Mouse (Mus musculus) B cell, adult 62 days (primary cell): ENCODE results near the gene Ankrd33b. TPM values are rescaled to one million over a fixed set of nuclear protein-coding genes. Genes with fewer than 3 reads are reported as not detected.

Experiments used
- total RNA-seq: library from RNA; stranded (reverse); gene quantifications from 4 replicates; pipeline ENCODE4 v1.2.4, GENCODE M21; 2023

The Ankrd33b gene
- total RNA-seq = 15.5 to 21.0 TPM (median 19.9 TPM) in 4 replicates

GRCm38 (mm10) chr15:31367481-31368200 is at the start of gene Ankrd33b:
Gene Ankrd33b (minus strand): TSS chr15:31367726.

Other genes with a start within 250 kb of the Ankrd33b start
- gene Dap, start 143.4 kb downstream of the Ankrd33b start, total RNA-seq = 22.0 to 23.3 TPM (median 22.8 TPM) in 4 replicates
- gene Ropn1l, start 86.0 kb upstream of the Ankrd33b start, total RNA-seq = 1.1 to 1.9 TPM (median 1.5 TPM) in 4 replicates
- 53.9 to 59.7 TPM (median 57.4 TPM) in 4 replicates for gene March6, start 163.3 kb upstream of the Ankrd33b start, total RNA-seq
- gene Cmbl, start 197.7 kb upstream of the Ankrd33b start, total RNA-seq = not detected in 4 replicates
- 188 to 210 TPM (median 206 TPM) in 4 replicates for gene Cct5, start 234.1 kb upstream of the Ankrd33b start, total RNA-seq
- gene Fam173b, start 234.1 kb upstream of the Ankrd33b start, total RNA-seq = 9.3 to 12.9 TPM (median 12.1 TPM) in 4 replicates